Mouse (Mus musculus) intestine, embryonic 14.5 days (tissue): Measurements from ENCODE around the gene Gadl1. TPM values are rescaled to one million over a fixed set of nuclear protein-coding genes. Genes with fewer than 3 reads are reported as not detected.

ENCODE experiments used
- ATAC-seq: fragments of 200-750 bp; cut with Nextera tagmentation; replicated peaks from 2 replicates; pipeline ENCODE4 v1.8.0; 2017; ENCODE audit warnings: low read depth, moderate number of reproducible peaks, moderate TSS enrichment, moderate library complexity; ENCODE audit not compliant: low FRiP score, low TSS enrichment
- DNase-seq: peaks from one replicate; pipeline ENCODE4 v3.0.0-alpha.2; 2018; ENCODE audit warnings: low spot score
- H3K27ac ChIP-seq: fragments of 300-500 bp; sonication (generic); 2 replicates; pipeline ENCODE4 v1.5.1; 2014; ENCODE audit warnings: low read depth, mild to moderate bottlenecking, control low read depth
- H3K27me3 ChIP-seq: fragments of 300-500 bp; sonication (generic); replicated peaks from 2 replicates; pipeline ENCODE4 v1.6.1; 2014; ENCODE audit warnings: low read length, control low read depth; ENCODE audit not compliant: control insufficient read depth, insufficient read depth
- H3K36me3 ChIP-seq: fragments of 300-500 bp; sonication (generic); 2 replicates; pipeline ENCODE4 v1.6.1; 2014; ENCODE audit warnings: low read length, control low read depth; ENCODE audit not compliant: control insufficient read depth, insufficient read depth
- H3K4me1 ChIP-seq: fragments of 300-500 bp; sonication (generic); replicated peaks from 2 replicates; pipeline ENCODE4 v1.6.1; 2014; ENCODE audit warnings: low read length, control low read depth, mixed read lengths; ENCODE audit not compliant: control insufficient read depth, insufficient read depth
- H3K4me2 ChIP-seq: fragments of 300-500 bp; sonication (generic); 2 replicates; pipeline ENCODE4 v1.6.1; 2014; ENCODE audit warnings: low read length
- H3K4me3 ChIP-seq: fragments of 300-500 bp; sonication (generic); 2 replicates; pipeline ENCODE4 v1.5.1; 2014; ENCODE audit warnings: low read depth, low read length, control low read depth, mixed read lengths
- H3K9ac ChIP-seq: fragments of 300-500 bp; sonication (generic); 2 replicates; pipeline ENCODE4 v1.6.1; 2014; ENCODE audit warnings: mild to moderate bottlenecking, low read length
- H3K9me3 ChIP-seq: fragments of 300-500 bp; sonication (generic); 2 replicates; pipeline ENCODE4 v1.6.1; 2016; ENCODE audit warnings: low read length, control low read depth; ENCODE audit not compliant: control insufficient read depth
- WGBS: fragments of 180-500 bp; shearing (Covaris S2); extraction: QIAGEN DNeasy Blood & Tissue Kit; methylation state at CpG from one replicate; pipeline ENCODE4 v1.1.7; 2014; 5-methylcytosine and 5-hydroxymethylcytosine counted together
- polyA plus RNA-seq: library from polyadenylated mRNA; unstranded; fragments of >200 nt; fragmentation: Nextera tagmentation; extraction: Ambion mirVana; gene quantifications from 2 replicates; pipeline ENCODE4 v1.2.1, GENCODE M21; 2014

Gadl1 gene
- polyA plus RNA-seq, 1 experiment from 2014 or later: 0.38 TPM

GRCm38 (mm10) chr9:115978478-115978877 lies 69.2 kb downstream of the Gadl1 start:
- Histone ChIP-seq H3K4me1 (no peaks in the 10 kb centered on the region), H3K9ac (no peak overlapping the region)
- ATAC-seq: no peak

GRCm38 (mm10) chr9:115990661-115991060 lies 81.4 kb downstream of the Gadl1 start:
- Histone ChIP-seq H3K27me3 (no peaks in the 10 kb centered on the region), H3K27ac (no peak overlapping the region), H3K9me3 (no peaks in the 10 kb centered on the region), H3K4me3 (no peak overlapping the region), H3K9ac (no peak overlapping the region), H3K4me2 (no peak overlapping the region), H3K4me1 (peaks cover 9% of the 10 kb centered on the region; the same call in 1 of the 2 replicates), H3K36me3 (no peaks in the 10 kb centered on the region)
- ATAC-seq (no peak), DNase-seq (no peak)
- WGBS: 93% methylated on average over 7 of the region's 7 CpGs

More at GRCm38 (mm10) chr9:115978478-115978877, 69.2 kb downstream of the Gadl1 start:
- Histone ChIP-seq H3K27ac (no peak overlapping the region), H3K4me3 (no peak overlapping the region), H3K4me2 (no peak overlapping the region), H3K36me3 (no peaks in the 10 kb centered on the region), H3K27me3 (no peaks in the 10 kb centered on the region), H3K9me3 (no peaks in the 10 kb centered on the region)
- DNase-seq: no peak
- 61% methylated on average over 2 of the region's 2 CpGs for WGBS

- no peak for DNase-seq
- Histone ChIP-seq H3K4me2 (no peak overlapping the region), H3K27me3 (no peaks in the 10 kb centered on the region), H3K4me1 (peaks cover 9% of the 10 kb centered on the region; the same call in 1 of the 2 replicates), H3K4me3 (no peak overlapping the region), H3K36me3 (no peaks in the 10 kb centered on the region), H3K27ac (no peak overlapping the region), H3K9ac (no peak overlapping the region), H3K9me3 (no peaks in the 10 kb centered on the region)
- 40% methylated on average over 2 of the region's 2 CpGs for WGBS
- ATAC-seq: no peak
These were observed 85.5 kb downstream of the Gadl1 start for GRCm38 (mm10) chr9:115994772-115995171.

- no peak overlapping the region for H3K4me2 ChIP-seq
- H3K9me3 ChIP-seq: no peaks in the 10 kb centered on the region
- WGBS: 60% methylated on average over 23 of the region's 23 CpGs
- DNase-seq: no peak
- H3K4me1 ChIP-seq: peaks cover 9% of the 10 kb centered on the region; the same call in 1 of the 2 replicates
- ATAC-seq: no peak
- no peak overlapping the region for H3K27ac ChIP-seq
- no peak overlapping the region for H3K4me3 ChIP-seq
- no peaks in the 10 kb centered on the region for H3K27me3 ChIP-seq
- H3K36me3 ChIP-seq: no peaks in the 10 kb centered on the region
- H3K9ac ChIP-seq: no peak overlapping the region
These were observed 86.8 kb downstream of the Gadl1 start for GRCm38 (mm10) chr9:115995856-115996560.

- Histone ChIP-seq H3K27me3 (no peaks in the 10 kb centered on the region), H3K9me3 (no peaks in the 10 kb centered on the region), H3K36me3 (no peaks in the 10 kb centered on the region), H3K4me3 (no peak overlapping the region), H3K27ac (no peak overlapping the region), H3K9ac (no peak overlapping the region), H3K4me2 (no peak overlapping the region), H3K4me1 (peaks cover 9% of the 10 kb centered on the region; the same call in 1 of the 2 replicates)
- WGBS: 64% methylated on average over 4 of the region's 4 CpGs
- DNase-seq (no peak), ATAC-seq (no peak)
These were observed 89.1 kb downstream of the Gadl1 start for GRCm38 (mm10) chr9:115998383-115998782.

GRCm38 (mm10) chr9:115999361-115999990 lies 90.2 kb downstream of the Gadl1 start:
- Histone ChIP-seq H3K4me1 (peaks cover 9% of the 10 kb centered on the region; the same call in 1 of the 2 replicates), H3K36me3 (no peaks in the 10 kb centered on the region), H3K4me2 (no peak overlapping the region), H3K4me3 (no peak overlapping the region), H3K9me3 (no peaks in the 10 kb centered on the region), H3K27me3 (no peaks in the 10 kb centered on the region), H3K9ac (no peak overlapping the region), H3K27ac (no peak overlapping the region)
- 83% methylated on average over 8 of the region's 8 CpGs for WGBS
- ATAC-seq (no peak), DNase-seq (no peak)

- Histone ChIP-seq H3K9me3 (peaks cover 4% of the 10 kb centered on the region; the same call in 1 of the 2 replicates), H3K4me3 (no peak overlapping the region), H3K4me1 (peaks cover 9% of the 10 kb centered on the region; the same call in 1 of the 2 replicates), H3K36me3 (no peaks in the 10 kb centered on the region), H3K27ac (no peak overlapping the region), H3K27me3 (no peaks in the 10 kb centered on the region), H3K4me2 (no peak overlapping the region), H3K9ac (no peak overlapping the region)
- no peak for ATAC-seq
- no peak for DNase-seq
- WGBS: 34% methylated on average over 4 of the region's 4 CpGs
These were observed 104.7 kb downstream of the Gadl1 start for GRCm38 (mm10) chr9:116013911-116014310.

GRCm38 (mm10) chr9:116016221-116016620 lies 107.0 kb downstream of the Gadl1 start:
- 45% methylated on average over 9 of the region's 9 CpGs for WGBS
- no peak overlapping the region for H3K9ac ChIP-seq
- ATAC-seq (no peak), DNase-seq (no peak)
- peaks cover 9% of the 10 kb centered on the region; the same call in 1 of the 2 replicates for H3K4me1 ChIP-seq
- no peaks in the 10 kb centered on the region for H3K36me3 ChIP-seq
- peaks cover 3% of the 10 kb centered on the region; the same call in 1 of the 2 replicates for H3K9me3 ChIP-seq
- no peaks in the 10 kb centered on the region for H3K27me3 ChIP-seq
- no peak overlapping the region for H3K27ac ChIP-seq
- no peak overlapping the region for H3K4me2 ChIP-seq
- no peak overlapping the region for H3K4me3 ChIP-seq
